Mouse (Mus musculus): Measurements from ENCODE around the gene Dpp6.
A peak's percentile ranks its signal among the peaks of the same experiment; 100 is the strongest.

Gene Dpp6

GRCm38 (mm10) chr5:26969941-26970590, 153.1 kb downstream of the Dpp6 start:
- no peak for DNase-seq (ENCODE audit: low spot score)

GRCm38 (mm10) chr5:26973166-26973565, 156.2 kb downstream of the Dpp6 start:
- DNase-seq (ENCODE audit: low spot score), result no peak

- no peak for DNase-seq (ENCODE audit: low spot score)
Measured at GRCm38 (mm10) chr5:26979348-26979747, 162.3 kb downstream of the Dpp6 start.

GRCm38 (mm10) chr5:26979755-26980154, 162.8 kb downstream of the Dpp6 start:
- DNase-seq (ENCODE audit: low spot score), result no peak

GRCm38 (mm10) chr5:26985114-26985513, 168.1 kb downstream of the Dpp6 start:
- DNase-seq (ENCODE audit: low spot score), result peak; percentile 24

GRCm38 (mm10) chr5:26991587-26991986, 174.6 kb downstream of the Dpp6 start:
- peak; percentile 52 for DNase-seq (ENCODE audit: low spot score)

GRCm38 (mm10) chr5:27003537-27003936, 186.5 kb downstream of the Dpp6 start:
- DNase-seq (ENCODE audit: low spot score), result no peak

GRCm38 (mm10) chr5:27009157-27009556, 192.2 kb downstream of the Dpp6 start:
- DNase-seq (ENCODE audit: low spot score), result no peak

- no peak for DNase-seq (ENCODE audit: low spot score)
Measured at GRCm38 (mm10) chr5:27010582-27010981, 193.6 kb downstream of the Dpp6 start.

- DNase-seq (ENCODE audit: low spot score), result no peak
Measured at GRCm38 (mm10) chr5:27018314-27018956, 201.4 kb downstream of the Dpp6 start.

GRCm38 (mm10) chr5:27028611-27029010, 211.6 kb downstream of the Dpp6 start:
- no peak for DNase-seq (ENCODE audit: low spot score)

GRCm38 (mm10) chr5:27029784-27030183, 212.8 kb downstream of the Dpp6 start:
- DNase-seq (ENCODE audit: low spot score), result peak; percentile 72

GRCm38 (mm10) chr5:27034858-27035257, 217.9 kb downstream of the Dpp6 start:
- no peak for DNase-seq (ENCODE audit: low spot score)

GRCm38 (mm10) chr5:27035291-27035690, 218.3 kb downstream of the Dpp6 start:
- peak; percentile 47 for DNase-seq (ENCODE audit: low spot score)

GRCm38 (mm10) chr5:27035891-27036290, 218.9 kb downstream of the Dpp6 start:
- DNase-seq (ENCODE audit: low spot score), result peak; percentile 52

GRCm38 (mm10) chr5:27037796-27038195, 220.8 kb downstream of the Dpp6 start:
- no peak for DNase-seq (ENCODE audit: low spot score)

- DNase-seq (ENCODE audit: low spot score), result peak; percentile 76
Measured at GRCm38 (mm10) chr5:27048167-27048566, 231.2 kb downstream of the Dpp6 start.

- DNase-seq (ENCODE audit: low spot score), result no peak
Measured at GRCm38 (mm10) chr5:27048926-27049325, 231.9 kb downstream of the Dpp6 start.

- peak; percentile 31 for DNase-seq (ENCODE audit: low spot score)
Measured at GRCm38 (mm10) chr5:27049341-27050091, 232.5 kb downstream of the Dpp6 start.

- DNase-seq (ENCODE audit: low spot score), result peak; percentile 14
Measured at GRCm38 (mm10) chr5:27051250-27051649, 234.2 kb downstream of the Dpp6 start.

- DNase-seq (ENCODE audit: low spot score), result peak; percentile 77
Measured at GRCm38 (mm10) chr5:27052441-27052840, 235.4 kb downstream of the Dpp6 start.

- no peak for DNase-seq (ENCODE audit: low spot score)
Measured at GRCm38 (mm10) chr5:27056436-27056835, 239.4 kb downstream of the Dpp6 start.

- no peak for DNase-seq (ENCODE audit: low spot score)
Measured at GRCm38 (mm10) chr5:27060114-27060513, 243.1 kb downstream of the Dpp6 start.
